Mouse (Mus musculus) retina, postnatal 7 days (tissue): ENCODE data around the gene Akt1.

ENCODE experiments used
- DNase-seq: peaks from one replicate; pipeline ENCODE4 v3.0.0-alpha.2; 2012; ENCODE audit warnings: low read depth, low spot score

Gene Akt1

GRCm38 (mm10) chr12:112660576-112661326, 13.9 kb downstream of the Akt1 start:
- no peak for DNase-seq

- no peak for DNase-seq
Observed at GRCm38 (mm10) chr12:112659109-112659508, 15.6 kb downstream of the Akt1 start.

GRCm38 (mm10) chr12:112658619-112659018, 16.1 kb downstream of the Akt1 start:
- DNase-seq: no peak

GRCm38 (mm10) chr12:112654076-112654475, 20.6 kb downstream of the Akt1 start:
- no peak for DNase-seq

- peak; percentile 83 for DNase-seq
Observed at GRCm38 (mm10) chr12:112653157-112653824, 21.4 kb downstream of the Akt1 start.

GRCm38 (mm10) chr12:112651778-112652439, 22.8 kb downstream of the Akt1 start:
- no peak for DNase-seq

GRCm38 (mm10) chr12:112648081-112648480, 26.6 kb downstream of the Akt1 start:
- no peak for DNase-seq

- DNase-seq: no peak
Observed at GRCm38 (mm10) chr12:112646139-112646538, 28.5 kb downstream of the Akt1 start.

GRCm38 (mm10) chr12:112644855-112645506, 29.7 kb downstream of the Akt1 start:
- DNase-seq: no peak

GRCm38 (mm10) chr12:112644180-112644854, 30.4 kb downstream of the Akt1 start, which contains the start of gene Siva1:
Gene Siva1, plus strand, starts transcription at chr12:112644679.
- peak; percentile 97 for DNase-seq

- no peak for DNase-seq
Observed at GRCm38 (mm10) chr12:112643126-112643525, 31.6 kb downstream of the Akt1 start.

GRCm38 (mm10) chr12:112639526-112639925, 35.2 kb downstream of the Akt1 start:
- no peak for DNase-seq

GRCm38 (mm10) chr12:112633686-112634085, 41.0 kb downstream of the Akt1 start:
- no peak for DNase-seq

- no peak for DNase-seq
Observed at GRCm38 (mm10) chr12:112632907-112633306, 41.8 kb downstream of the Akt1 start.

- no peak for DNase-seq
Observed at GRCm38 (mm10) chr12:112632084-112632777, 42.5 kb downstream of the Akt1 start.

- DNase-seq: no peak
Observed at GRCm38 (mm10) chr12:112631472-112631871, 43.2 kb downstream of the Akt1 start.

- no peak for DNase-seq
Observed at GRCm38 (mm10) chr12:112630796-112631195, 43.9 kb downstream of the Akt1 start.

GRCm38 (mm10) chr12:112630029-112630428, 44.7 kb downstream of the Akt1 start:
- no peak for DNase-seq

- DNase-seq: no peak
Observed at GRCm38 (mm10) chr12:112628928-112629721, 45.6 kb downstream of the Akt1 start.

GRCm38 (mm10) chr12:112628197-112628596, 46.5 kb downstream of the Akt1 start:
- no peak for DNase-seq
